Mouse (Mus musculus): ENCODE measurements at regions not wholly inside any gene's neighbourhood (a gene's known extent, or its start where the extent isn't known, plus 50 kb on each side); places are given as distances from the start of the nearest gene placed in this dataset.

DNA sequence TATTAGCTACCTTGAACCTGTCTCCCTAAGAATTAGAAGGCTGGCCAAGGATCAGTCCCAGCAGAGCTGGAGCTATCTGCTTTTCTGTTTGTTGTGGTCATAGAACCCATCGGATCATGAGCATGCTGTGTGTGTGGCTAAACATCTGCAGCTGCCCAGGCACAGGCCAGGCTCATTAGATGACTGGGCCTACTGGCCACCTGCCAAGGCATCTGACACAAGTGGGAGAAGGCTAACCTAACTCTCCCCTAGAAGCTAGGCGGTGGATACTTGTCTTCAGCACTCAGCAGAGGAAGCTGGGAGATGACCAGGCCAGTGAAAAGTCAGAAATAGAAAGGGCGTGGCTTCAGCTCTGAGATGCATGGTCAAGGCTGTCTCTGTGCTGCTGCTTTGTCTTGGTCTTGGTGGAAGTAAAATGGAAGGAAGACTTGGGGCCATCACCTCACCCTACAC lies 177.1 kb downstream of the Rnf152 start:
- H3K4me1 ChIP-seq (ENCODE audit: insufficient read depth, low read depth, low read length): no peaks in the 10 kb centered on the region
- DNase-seq (ENCODE audit: low spot score) (no peak), ATAC-seq (ENCODE audit: extremely low read depth, insufficient number of reproducible peaks, low FRiP score, poor library complexity, severe bottlenecking) (no peak)
- peak overlapping the region; percentile 13; the same call in 1 of the 2 replicates for H3K4me3 ChIP-seq (ENCODE audit: low read depth, low read length)
- H3K36me3 ChIP-seq (replicated peaks): no peaks in the 10 kb centered on the region
- TF ChIP-seq POLR2AphosphoS5 (IDR thresholded peaks at IDR 0.05; ENCODE audit: insufficient replicate concordance, low read depth, low read length) (no peak), TAL1 (conservative IDR thresholded peaks at IDR 0.05; ENCODE audit: low read depth, low read length) (no peak), CTCF (IDR thresholded peaks at IDR 0.05; ENCODE audit: low read depth, low read length) (no peak), GATA1 (IDR thresholded peaks at IDR 0.05; ENCODE audit: borderline replicate concordance, low read length) (no peak), GATA2 (IDR thresholded peaks at IDR 0.05; ENCODE audit: borderline replicate concordance, low read depth, low read length) (no peak)
- no peaks in the 10 kb centered on the region for H3K27me3 ChIP-seq (ENCODE audit: insufficient read depth, low read length)
- H3K9me3 ChIP-seq (replicated peaks): peaks cover 32% of the 10 kb centered on the region

DNA sequence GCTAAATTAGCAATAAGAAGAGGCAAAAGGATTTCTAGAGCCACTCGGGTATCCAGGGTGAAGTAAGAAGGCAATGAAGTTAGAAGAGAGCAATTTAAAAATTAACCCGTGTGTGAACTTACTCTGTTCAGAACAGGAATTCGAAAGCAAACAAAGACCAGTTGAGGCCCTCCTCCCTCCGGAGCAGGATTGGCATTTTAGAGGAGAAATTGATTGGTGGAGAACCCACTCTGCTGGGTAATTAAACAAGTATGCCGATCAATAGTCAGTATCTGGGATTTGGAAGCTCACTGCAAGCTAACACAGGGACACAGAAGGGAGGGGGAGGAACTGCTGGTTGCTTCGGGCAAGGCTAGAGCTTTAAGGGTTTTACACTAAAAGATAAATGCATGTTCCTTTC lies 177.7 kb downstream of the Rnf152 start:
- TF ChIP-seq CTCF (IDR thresholded peaks at IDR 0.05; ENCODE audit: low read depth, low read length) (no peak), TAL1 (conservative IDR thresholded peaks at IDR 0.05; ENCODE audit: low read depth, low read length) (no peak), GATA1 (IDR thresholded peaks at IDR 0.05; ENCODE audit: borderline replicate concordance, low read length) (no peak), POLR2AphosphoS5 (IDR thresholded peaks at IDR 0.05; ENCODE audit: insufficient replicate concordance, low read depth, low read length) (no peak), GATA2 (IDR thresholded peaks at IDR 0.05; ENCODE audit: borderline replicate concordance, low read depth, low read length) (no peak)
- ATAC-seq (ENCODE audit: extremely low read depth, insufficient number of reproducible peaks, low FRiP score, poor library complexity, severe bottlenecking) (no peak), DNase-seq (ENCODE audit: low spot score) (no peak)
- no peak overlapping the region for H3K4me3 ChIP-seq (ENCODE audit: low read depth, low read length)
- H3K4me1 ChIP-seq (ENCODE audit: insufficient read depth, low read depth, low read length): no peaks in the 10 kb centered on the region
- peaks cover 26% of the 10 kb centered on the region for H3K9me3 ChIP-seq (replicated peaks)
- H3K36me3 ChIP-seq (replicated peaks): no peaks in the 10 kb centered on the region
- H3K27me3 ChIP-seq (ENCODE audit: insufficient read depth, low read length): no peaks in the 10 kb centered on the region

DNA sequence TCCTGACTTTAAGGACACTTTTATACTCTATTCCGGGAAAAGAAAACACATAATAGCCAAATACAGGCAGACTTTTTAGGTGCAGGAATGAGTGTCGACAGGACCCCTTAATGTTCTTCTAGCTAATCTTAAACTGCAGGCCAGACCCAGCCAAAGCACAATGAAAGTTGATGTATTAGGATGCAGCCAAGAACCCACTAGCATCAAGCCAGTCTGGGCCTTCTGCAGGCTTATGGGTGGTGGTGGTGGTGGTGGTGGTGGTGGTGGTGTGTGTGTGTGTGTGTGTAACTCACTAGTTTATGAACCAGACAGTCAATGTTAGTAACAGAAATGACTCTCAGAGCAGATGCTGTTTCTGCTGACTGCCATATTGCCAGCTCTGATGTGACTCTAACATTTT lies 178.6 kb downstream of the Rnf152 start:
- Histone ChIP-seq H3K9me3 (replicated peaks) (peaks cover 26% of the 10 kb centered on the region), H3K27me3 (ENCODE audit: insufficient read depth, low read length) (no peaks in the 10 kb centered on the region), H3K4me3 (ENCODE audit: low read depth, low read length) (no peak overlapping the region), H3K4me1 (ENCODE audit: insufficient read depth, low read depth, low read length) (no peaks in the 10 kb centered on the region), H3K36me3 (replicated peaks) (no peaks in the 10 kb centered on the region)
- DNase-seq (ENCODE audit: low spot score) (no peak), ATAC-seq (ENCODE audit: extremely low read depth, insufficient number of reproducible peaks, low FRiP score, poor library complexity, severe bottlenecking) (no peak)
- no peak for TF ChIP-seq GATA2 (IDR thresholded peaks at IDR 0.05; ENCODE audit: borderline replicate concordance, low read depth, low read length)
- TF ChIP-seq TAL1 (conservative IDR thresholded peaks at IDR 0.05; ENCODE audit: low read depth, low read length): no peak
- TF ChIP-seq CTCF (IDR thresholded peaks at IDR 0.05; ENCODE audit: low read depth, low read length): no peak
- TF ChIP-seq GATA1 (IDR thresholded peaks at IDR 0.05; ENCODE audit: borderline replicate concordance, low read length): no peak
- TF ChIP-seq POLR2AphosphoS5 (IDR thresholded peaks at IDR 0.05; ENCODE audit: insufficient replicate concordance, low read depth, low read length): no peak

DNA sequence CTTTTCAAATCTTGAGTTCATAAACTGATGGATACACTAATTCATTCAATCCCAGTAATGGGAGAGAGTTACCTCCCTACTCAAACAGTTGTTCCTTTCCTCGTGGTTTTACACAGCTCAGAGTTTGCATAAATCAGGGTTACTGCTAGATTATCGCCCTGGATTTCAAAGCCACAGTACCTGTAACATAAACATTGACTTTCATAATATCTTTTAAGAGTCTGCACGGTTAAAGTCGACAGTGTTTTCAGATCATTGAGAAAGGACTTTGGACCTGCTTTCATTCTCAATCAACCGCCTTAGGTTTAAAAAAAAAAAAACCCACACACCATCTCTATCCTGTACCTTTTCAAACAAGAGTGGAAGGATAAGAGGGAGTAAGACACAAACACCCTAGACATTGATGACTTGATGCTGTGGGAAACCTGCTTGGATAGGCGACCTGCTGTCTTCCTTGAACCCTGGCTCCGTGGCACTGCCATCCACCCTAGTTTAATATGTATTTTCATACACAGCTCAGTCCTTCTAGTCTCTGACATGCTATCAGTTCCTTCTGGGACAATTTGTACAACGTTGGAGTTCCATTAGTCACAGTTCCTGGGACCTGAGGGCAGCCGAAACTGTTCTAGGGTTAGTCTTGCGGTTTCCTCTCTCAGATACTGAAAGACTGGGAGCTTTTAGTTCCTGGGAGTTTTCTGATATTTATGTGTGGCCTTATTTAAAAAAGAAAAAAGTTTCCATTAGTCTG lies 179.3 kb downstream of the Rnf152 start:
- no peaks in the 10 kb centered on the region for H3K4me1 ChIP-seq (ENCODE audit: insufficient read depth, low read depth, low read length)
- peaks cover 26% of the 10 kb centered on the region for H3K9me3 ChIP-seq (replicated peaks)
- no peak for DNase-seq (ENCODE audit: low spot score)
- H3K36me3 ChIP-seq (replicated peaks): no peaks in the 10 kb centered on the region
- TF ChIP-seq CTCF (IDR thresholded peaks at IDR 0.05; ENCODE audit: low read depth, low read length) (no peak), GATA2 (IDR thresholded peaks at IDR 0.05; ENCODE audit: borderline replicate concordance, low read depth, low read length) (no peak), GATA1 (IDR thresholded peaks at IDR 0.05; ENCODE audit: borderline replicate concordance, low read length) (no peak), POLR2AphosphoS5 (IDR thresholded peaks at IDR 0.05; ENCODE audit: insufficient replicate concordance, low read depth, low read length) (no peak), TAL1 (conservative IDR thresholded peaks at IDR 0.05; ENCODE audit: low read depth, low read length) (no peak)
- no peak overlapping the region for H3K4me3 ChIP-seq (ENCODE audit: low read depth, low read length)
- no peaks in the 10 kb centered on the region for H3K27me3 ChIP-seq (ENCODE audit: insufficient read depth, low read length)
- no peak for ATAC-seq (ENCODE audit: extremely low read depth, insufficient number of reproducible peaks, low FRiP score, poor library complexity, severe bottlenecking)

DNA sequence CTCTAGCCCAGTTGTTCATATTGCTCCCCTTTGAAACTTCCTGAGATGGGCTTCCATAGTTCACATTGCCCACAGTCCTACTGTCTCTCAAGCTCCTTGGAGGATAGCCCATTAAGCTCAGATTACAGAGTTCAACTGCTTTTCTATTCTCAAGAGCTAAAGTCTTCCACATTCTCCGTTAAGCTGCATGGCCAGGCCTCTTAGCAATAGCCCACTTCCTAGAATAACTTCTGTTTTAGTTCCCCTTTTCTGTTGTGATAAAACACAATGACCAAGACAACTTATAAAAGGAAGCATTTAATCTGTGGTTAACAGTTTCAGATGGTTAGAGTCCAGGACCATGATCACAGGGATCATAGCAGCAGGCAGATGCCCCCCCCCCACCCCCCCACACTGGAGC lies 185.5 kb downstream of the Rnf152 start:
- H3K4me3 ChIP-seq (ENCODE audit: low read depth, low read length): no peak overlapping the region
- H3K36me3 ChIP-seq (replicated peaks): no peaks in the 10 kb centered on the region
- ATAC-seq (ENCODE audit: extremely low read depth, insufficient number of reproducible peaks, low FRiP score, poor library complexity, severe bottlenecking): no peak
- H3K27me3 ChIP-seq (ENCODE audit: insufficient read depth, low read length): no peaks in the 10 kb centered on the region
- DNase-seq (ENCODE audit: low spot score): no peak
- H3K9me3 ChIP-seq (replicated peaks): peaks cover 10% of the 10 kb centered on the region
- no peaks in the 10 kb centered on the region for H3K4me1 ChIP-seq (ENCODE audit: insufficient read depth, low read depth, low read length)
- TF ChIP-seq CTCF (IDR thresholded peaks at IDR 0.05; ENCODE audit: low read depth, low read length) (no peak), GATA1 (IDR thresholded peaks at IDR 0.05; ENCODE audit: borderline replicate concordance, low read length) (no peak), TAL1 (conservative IDR thresholded peaks at IDR 0.05; ENCODE audit: low read depth, low read length) (no peak), POLR2AphosphoS5 (IDR thresholded peaks at IDR 0.05; ENCODE audit: insufficient replicate concordance, low read depth, low read length) (no peak), GATA2 (IDR thresholded peaks at IDR 0.05; ENCODE audit: borderline replicate concordance, low read depth, low read length) (no peak)

DNA sequence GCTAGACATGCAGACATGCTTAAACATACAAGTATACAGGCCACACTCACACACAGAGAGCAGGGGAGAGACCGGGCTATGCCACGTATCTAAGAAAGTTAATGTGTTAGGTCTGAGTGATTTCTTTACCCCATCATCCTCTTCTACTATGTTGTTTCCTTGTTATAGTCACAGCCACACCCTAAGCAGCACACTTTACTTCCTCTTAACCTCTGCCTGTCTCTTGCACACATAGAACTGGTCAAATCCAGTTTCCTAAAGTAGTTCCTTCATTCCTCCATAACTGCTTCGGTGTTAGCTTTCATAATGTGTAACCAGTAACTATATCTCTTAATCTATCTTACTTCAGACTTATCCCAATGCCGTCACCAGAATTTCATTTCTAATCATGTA lies 186.4 kb downstream of the Rnf152 start:
- ATAC-seq (ENCODE audit: extremely low read depth, insufficient number of reproducible peaks, low FRiP score, poor library complexity, severe bottlenecking): no peak
- no peaks in the 10 kb centered on the region for H3K4me1 ChIP-seq (ENCODE audit: insufficient read depth, low read depth, low read length)
- H3K9me3 ChIP-seq (replicated peaks): peaks cover 10% of the 10 kb centered on the region
- no peaks in the 10 kb centered on the region for H3K36me3 ChIP-seq (replicated peaks)
- H3K4me3 ChIP-seq (ENCODE audit: low read depth, low read length): no peak overlapping the region
- no peak for TF ChIP-seq GATA2 (IDR thresholded peaks at IDR 0.05; ENCODE audit: borderline replicate concordance, low read depth, low read length)
- DNase-seq (ENCODE audit: low spot score): no peak
- H3K27me3 ChIP-seq (ENCODE audit: insufficient read depth, low read length): no peaks in the 10 kb centered on the region
